Mouse (Mus musculus) ES-Bruce4 (cell line): Measurements from ENCODE around the gene Arid2.

Experiments used
- CTCF ChIP-seq: IDR thresholded peaks from one replicate; pipeline ENCODE4 v1.8.1; 2011; ENCODE audit warnings: low read depth, low read length
- EP300 ChIP-seq: IDR thresholded peaks from 2 replicates; pipeline ENCODE4 v1.6.1; 2011; ENCODE audit warnings: low read depth, low read length; ENCODE audit not compliant: insufficient read depth
- POLR2A ChIP-seq: IDR thresholded peaks from one replicate; pipeline ENCODE4 v1.8.1; 2011; ENCODE audit warnings: low read length; ENCODE audit not compliant: insufficient read depth

DNA sequence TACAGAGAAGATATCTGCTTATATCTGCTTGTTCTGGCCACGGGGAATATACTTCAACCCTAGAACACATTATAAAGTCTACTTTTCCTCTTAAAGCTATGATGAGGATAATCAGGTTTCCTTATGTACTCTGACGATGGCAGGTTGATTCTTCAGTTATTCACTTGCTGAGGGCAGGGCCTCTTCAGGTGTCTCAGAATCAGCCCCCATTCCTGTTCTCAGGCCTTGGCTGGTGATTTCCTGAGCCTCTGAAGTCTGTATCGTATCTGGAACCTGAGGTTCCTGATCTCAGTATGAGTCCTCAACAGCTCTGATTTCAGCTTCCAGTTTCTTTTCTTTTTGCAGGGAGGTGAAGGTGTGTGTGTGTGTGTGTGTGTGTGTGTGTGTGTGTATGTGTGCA is 22.7 kb upstream of the Arid2 start:
- TF ChIP-seq POLR2A = no peak
- TF ChIP-seq CTCF = no peak
- TF ChIP-seq EP300 = no peak
